Mouse (Mus musculus) retina, embryonic 14.5 days (tissue): Measurements from ENCODE around the gene Galnt2.

ENCODE experiments used
- DNase-seq: peaks from one replicate; pipeline ENCODE4 v3.0.0-alpha.2; 2015; ENCODE audit warnings: low spot score

The Galnt2 gene

GRCm38 (mm10) chr8:124329690-124330089 is 98.5 kb downstream of the Galnt2 start:
- no peak for DNase-seq

- no peak for DNase-seq
Observed at GRCm38 (mm10) chr8:124330433-124330832, 99.2 kb downstream of the Galnt2 start.

- no peak for DNase-seq
Observed at GRCm38 (mm10) chr8:124331094-124331493, 99.9 kb downstream of the Galnt2 start.

- DNase-seq: no peak
Observed at GRCm38 (mm10) chr8:124331706-124332105, 100.5 kb downstream of the Galnt2 start.

GRCm38 (mm10) chr8:124336302-124336701 is 105.1 kb downstream of the Galnt2 start:
- no peak for DNase-seq

- no peak for DNase-seq
Observed at GRCm38 (mm10) chr8:124339742-124340141, 108.6 kb downstream of the Galnt2 start.

- DNase-seq: peak; percentile 42
Observed at GRCm38 (mm10) chr8:124340360-124341068, 109.3 kb downstream of the Galnt2 start.

- no peak for DNase-seq
Observed at GRCm38 (mm10) chr8:124343151-124343550, 112.0 kb downstream of the Galnt2 start.

- no peak for DNase-seq
Observed at GRCm38 (mm10) chr8:124343991-124344390, 112.8 kb downstream of the Galnt2 start.

- DNase-seq: no peak
Observed at GRCm38 (mm10) chr8:124345098-124345497, 113.9 kb downstream of the Galnt2 start.

GRCm38 (mm10) chr8:124346852-124347523 is 115.8 kb downstream of the Galnt2 start:
- peak; percentile 80 for DNase-seq

GRCm38 (mm10) chr8:124348087-124348486 is 116.9 kb downstream of the Galnt2 start:
- DNase-seq: no peak

GRCm38 (mm10) chr8:124349663-124350062 is 118.5 kb downstream of the Galnt2 start:
- peak; percentile 85 for DNase-seq

GRCm38 (mm10) chr8:124351636-124352035 is 120.4 kb downstream of the Galnt2 start:
- peak; percentile 36 for DNase-seq

GRCm38 (mm10) chr8:124360911-124361310 is 129.7 kb downstream of the Galnt2 start:
- no peak for DNase-seq

- no peak for DNase-seq
Observed at GRCm38 (mm10) chr8:124361773-124362427, 130.7 kb downstream of the Galnt2 start.

- no peak for DNase-seq
Observed at GRCm38 (mm10) chr8:124362589-124362988, 131.4 kb downstream of the Galnt2 start.

GRCm38 (mm10) chr8:124363337-124363736 is 132.1 kb downstream of the Galnt2 start:
- no peak for DNase-seq

GRCm38 (mm10) chr8:124368213-124368612 is 137.0 kb downstream of the Galnt2 start:
- DNase-seq: peak; percentile 78

GRCm38 (mm10) chr8:124370422-124371183 is 139.4 kb downstream of the Galnt2 start:
- DNase-seq: peak; percentile 40

GRCm38 (mm10) chr8:124371410-124372123 is 140.4 kb downstream of the Galnt2 start:
- no peak for DNase-seq

GRCm38 (mm10) chr8:124373753-124374152 is 142.6 kb downstream of the Galnt2 start:
- DNase-seq: no peak
